Mouse (Mus musculus) left cerebral cortex, adult 2 months (tissue): Measurements from ENCODE around the gene Rassf8. TPM values are rescaled to one million over a fixed set of nuclear protein-coding genes. Genes with fewer than 3 reads are reported as not detected.

ENCODE experiments used
- DNase-seq, 2 experiments: peaks; one replicate each; pipeline ENCODE4 v3.0.0; 2021 to 2022; ENCODE audit warnings: low spot score in 2 of 2, mixed read lengths in 1 of 2; ENCODE audit errors: extremely low spot score in 1 of 2
- H3K27ac ChIP-seq: fragments of 200-600 bp; 2 replicates; pipeline ENCODE4 v1.8.1; 2022
- H3K4me3 ChIP-seq: fragments of 200-600 bp; 2 replicates; pipeline ENCODE4 v1.8.1; 2022
- CTCF ChIP-seq: fragments of 200-600 bp; IDR thresholded peaks from 2 replicates; pipeline ENCODE4 v1.8.1; 2022; ENCODE audit warnings: antibody characterized with exemption, mild to moderate bottlenecking, moderate library complexity
- intact Hi-C: fragments of 180-260 bp; cut with DNase I; formaldehyde crosslinking; loops from one replicate; pipeline ENCODE4 v1.15.1; 2025
- total RNA-seq, 2 experiments: library from RNA; stranded (reverse); gene quantifications; 2 replicates each; pipeline ENCODE4 v1.2.3; 2021

Rassf8 gene
- total RNA-seq, 2 experiments from 2014 or later = 19.3 to 19.5 TPM

DNA sequence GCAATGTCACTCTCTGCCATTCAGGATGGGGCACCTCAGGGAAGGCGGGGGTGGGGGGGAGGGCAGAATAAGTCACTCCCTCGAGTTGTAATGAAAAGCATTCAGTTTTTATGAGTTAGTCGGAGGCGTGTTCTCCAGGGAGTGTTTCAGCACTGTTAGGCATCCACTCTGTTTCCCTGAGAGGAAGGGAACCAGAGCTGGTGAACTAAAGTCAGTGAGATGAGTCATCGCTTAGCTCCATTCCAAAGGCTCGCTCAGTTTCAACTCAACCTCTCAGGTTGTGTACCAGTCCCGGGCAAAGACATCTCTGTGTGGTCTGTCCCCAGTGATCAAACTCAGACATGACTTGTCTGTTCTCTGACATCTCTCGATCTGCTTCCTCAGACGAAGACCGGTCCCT, 20.7 kb upstream of the Rassf8 start:
- DNase-seq = no peak
- H3K4me3 ChIP-seq = no peak overlapping the region
- TF ChIP-seq CTCF = no peak
- intact Hi-C loops = no loop called here
- H3K27ac ChIP-seq = no peak overlapping the region

GRCm38 (mm10) chr6:145726986-145727385, 19.6 kb upstream of the Rassf8 start:
- Histone ChIP-seq H3K27ac (no peak overlapping the region), H3K4me3 (no peak overlapping the region)
- no peak for TF ChIP-seq CTCF
- intact Hi-C loops = no loop called here
- DNase-seq = no peak

DNA sequence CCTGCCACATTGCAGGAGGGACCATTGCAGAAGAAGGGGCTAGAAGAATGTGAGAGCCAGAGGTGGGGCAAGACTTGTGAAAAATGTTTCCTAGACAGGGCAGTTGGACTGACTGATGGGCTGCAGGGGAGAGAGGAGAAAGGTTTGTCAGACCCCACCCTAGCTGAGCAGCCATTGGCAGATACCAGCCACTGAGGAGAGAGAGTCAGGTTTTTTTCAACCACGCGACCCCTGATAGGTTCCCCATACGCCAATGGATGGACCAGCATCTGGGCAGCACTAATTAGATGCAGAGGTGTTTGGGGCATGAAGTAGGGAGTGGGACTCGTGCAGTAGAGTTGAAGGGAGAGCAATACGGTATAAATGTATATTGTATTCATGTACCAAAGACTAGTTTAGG, 13.7 kb upstream of the Rassf8 start:
- intact Hi-C loops = no loop called here
- no peak overlapping the region for H3K27ac ChIP-seq
- TF ChIP-seq CTCF = no peak
- H3K4me3 ChIP-seq = no peak overlapping the region
- DNase-seq = no peak

- Histone ChIP-seq H3K4me3 (no peak overlapping the region), H3K27ac (no peak overlapping the region)
- TF ChIP-seq CTCF = no peak
- no peak for DNase-seq
- intact Hi-C loops = no loop called here
Measured at GRCm38 (mm10) chr6:145733276-145733675, 13.3 kb upstream of the Rassf8 start.

DNA sequence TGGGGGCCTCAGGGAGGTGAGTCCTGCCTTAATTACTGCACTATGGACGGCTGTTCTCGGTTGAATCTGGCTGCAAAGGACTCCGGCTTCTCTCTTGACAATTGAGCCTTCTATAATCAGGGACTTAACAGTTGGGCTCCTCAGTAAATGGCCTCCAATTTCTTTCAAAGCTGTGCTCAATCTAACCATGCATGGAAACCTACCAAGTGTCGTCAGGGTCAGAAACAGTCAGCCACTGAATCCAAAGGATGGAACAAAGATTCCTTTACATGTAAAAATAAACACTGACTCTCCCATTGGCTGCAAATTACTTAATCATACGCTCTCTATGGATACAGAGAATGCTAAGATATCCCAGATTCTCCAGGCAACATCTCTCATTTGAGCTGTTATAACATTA, 12.6 kb upstream of the Rassf8 start:
- no peak for DNase-seq
- Histone ChIP-seq H3K4me3 (no peak overlapping the region), H3K27ac (no peak overlapping the region)
- intact Hi-C loops = no loop called here
- TF ChIP-seq CTCF = no peak

- TF ChIP-seq CTCF = no peak
- DNase-seq = no peak
- intact Hi-C loops = no loop called here
- H3K27ac ChIP-seq = no peak overlapping the region
- H3K4me3 ChIP-seq = no peak overlapping the region
Measured at GRCm38 (mm10) chr6:145736099-145736498, 10.4 kb upstream of the Rassf8 start.

DNA sequence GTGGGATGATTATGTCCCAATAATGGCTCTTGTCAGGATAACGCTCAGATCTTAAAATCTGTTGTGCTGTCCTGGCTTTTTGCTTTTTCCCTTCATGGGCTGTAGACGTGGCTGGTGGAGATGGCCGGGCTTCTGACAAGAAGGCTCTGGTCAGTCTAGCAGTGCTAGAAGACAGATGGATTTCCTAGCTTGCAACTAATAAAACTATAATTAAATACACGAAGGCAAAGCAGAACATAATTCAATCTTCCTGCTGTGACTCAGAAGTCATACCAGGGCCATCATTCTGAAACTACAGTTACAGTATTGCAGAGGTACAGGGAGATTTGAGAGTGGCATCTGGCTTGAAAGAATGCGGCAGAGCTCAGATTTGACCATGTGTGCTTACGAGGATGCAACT, 7.3 kb upstream of the Rassf8 start:
- TF ChIP-seq CTCF = no peak
- DNase-seq = no peak
- Histone ChIP-seq H3K4me3 (no peak overlapping the region), H3K27ac (no peak overlapping the region)
- intact Hi-C loops = no loop called here

DNA sequence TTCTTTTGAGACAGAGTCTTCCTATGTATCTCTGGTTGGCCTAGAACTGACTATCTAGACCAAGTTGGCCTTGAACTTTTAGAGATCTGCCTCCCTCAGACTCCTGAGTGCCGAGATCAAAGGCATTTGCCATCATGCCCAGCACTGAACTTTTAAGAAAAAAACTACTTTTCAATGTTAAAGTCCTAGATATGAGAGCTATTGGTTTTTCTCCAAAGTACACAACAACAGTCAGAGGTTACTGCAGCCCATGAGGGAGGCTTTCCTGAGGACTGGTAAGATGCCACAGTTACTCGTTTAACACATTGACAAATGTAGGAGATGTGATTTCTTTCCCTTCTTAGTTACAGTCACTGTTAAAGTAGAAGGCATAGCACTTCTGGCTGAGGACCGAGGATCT, 6.5 kb upstream of the Rassf8 start:
- no peak for DNase-seq
- H3K27ac ChIP-seq = no peak overlapping the region
- H3K4me3 ChIP-seq = no peak overlapping the region
- intact Hi-C loops = no loop called here
- no peak for TF ChIP-seq CTCF

- no peak for TF ChIP-seq CTCF
- no peak overlapping the region for H3K27ac ChIP-seq
- intact Hi-C loops = no loop called here
- H3K4me3 ChIP-seq = no peak overlapping the region
- peak in 1 of 2 experiments; percentile 20 for DNase-seq
Measured at GRCm38 (mm10) chr6:145745291-145745690, 1.3 kb upstream of the Rassf8 start.

GRCm38 (mm10) chr6:145746921-145747670, 548 bp downstream of the Rassf8 start:
- no peak for TF ChIP-seq CTCF
- peak overlapping the region; percentile 80 for H3K4me3 ChIP-seq
- intact Hi-C loops = loop anchor here (2.0 kb wide), 1 partner anchor 46 kb away; no protein-coding TSS in a partner anchor
- H3K27ac ChIP-seq = peak overlapping the region; percentile 77
- DNase-seq = peak in 1 of 2 experiments; percentile 20

DNA sequence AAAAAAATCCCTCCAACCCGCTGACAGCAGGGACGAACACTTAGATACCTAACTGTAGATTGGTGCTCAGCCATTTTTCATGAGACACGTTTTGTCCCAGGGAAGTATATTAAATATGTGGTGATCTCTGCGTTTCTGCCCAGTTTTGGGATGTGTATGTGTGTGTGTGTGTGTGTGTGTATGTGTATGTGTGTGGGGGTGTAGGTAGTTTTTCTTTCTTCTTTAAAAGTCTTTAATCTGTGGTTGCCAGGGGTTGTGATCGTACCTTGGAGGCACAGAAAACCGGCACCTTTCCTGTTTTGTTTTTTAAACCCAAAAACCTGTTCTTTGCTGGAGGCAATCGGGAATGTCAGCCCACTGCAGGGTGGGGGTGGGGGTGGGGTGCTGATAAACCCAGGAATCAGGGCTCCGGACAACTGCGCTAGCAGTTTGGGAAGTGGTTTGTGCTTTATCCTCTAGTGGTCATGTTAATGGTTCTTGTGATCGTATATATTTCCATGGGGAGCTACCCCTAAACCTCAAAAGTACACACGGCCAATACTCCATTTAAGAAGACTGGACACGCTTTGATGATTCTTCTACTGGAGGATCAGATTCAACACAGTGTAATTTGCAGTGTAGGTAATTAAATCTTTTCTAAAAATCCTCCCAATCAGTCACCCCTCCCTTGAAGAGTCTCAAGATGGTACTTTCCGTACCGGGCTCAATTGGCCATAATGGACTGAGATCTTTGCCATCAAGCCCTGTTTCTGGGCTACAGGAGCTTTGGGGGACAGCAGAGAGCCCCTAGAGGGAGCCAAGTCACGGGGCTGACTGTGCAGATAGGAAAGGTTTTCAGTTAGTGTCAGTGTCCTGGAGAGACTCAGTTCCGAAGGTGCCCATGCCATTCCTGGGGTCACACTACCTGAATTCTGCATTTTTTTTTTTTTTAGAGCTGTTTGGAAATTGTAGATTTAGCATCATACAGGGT, 1.4 kb downstream of the Rassf8 start:
- DNase-seq = no peak
- intact Hi-C loops = loop anchor here (2.0 kb wide), 1 partner anchor 45 kb away; no protein-coding TSS in a partner anchor

DNA sequence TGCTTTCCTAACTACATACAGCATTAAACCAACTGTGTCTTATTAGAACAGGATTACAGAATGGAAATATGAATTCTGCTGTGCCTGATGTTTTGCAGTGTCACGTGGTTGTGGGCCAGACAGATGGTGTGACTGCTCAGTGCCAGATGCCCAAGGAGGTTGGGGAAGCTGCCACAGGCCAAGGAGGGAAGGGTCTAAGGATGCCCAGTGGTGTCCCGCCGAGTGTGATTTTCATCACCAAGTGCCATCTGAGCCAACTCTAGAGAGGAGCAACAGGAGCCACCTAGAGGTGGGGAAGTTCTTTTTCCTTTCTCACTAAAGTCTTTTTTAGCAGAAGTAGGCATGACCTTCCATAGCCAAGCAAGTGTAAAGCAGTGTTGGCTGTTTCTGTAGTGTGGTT, 3.8 kb downstream of the Rassf8 start:
- H3K4me3 ChIP-seq = no peak overlapping the region
- no peak overlapping the region for H3K27ac ChIP-seq
- TF ChIP-seq CTCF = peak; percentile 12; the same call in 1 of the 2 replicates
- DNase-seq = no peak
- intact Hi-C loops = no loop called here

More for the DNA sequence above, 1.4 kb downstream of the Rassf8 start:
- peak; percentile 29 for TF ChIP-seq CTCF
- H3K27ac ChIP-seq = no peak overlapping the region; the same call in 1 of the 2 replicates
- peak overlapping the region; percentile 80 for H3K4me3 ChIP-seq
